Mouse (Mus musculus) kidney, embryonic 14.5 days (tissue): ENCODE results near the gene Ell3. TPM values are rescaled to one million over a fixed set of nuclear protein-coding genes. Genes with fewer than 3 reads are reported as not detected.

Experiments used
- microRNA-seq: library from miRNA; unstranded; fragments of <30 nt; microRNA quantifications from one replicate; pipeline ENCODE4, GENCODE M21; 2016
- polyA plus RNA-seq: library from polyadenylated mRNA; unstranded; fragments of >200 nt; fragmentation: Nextera tagmentation; extraction: Ambion mirVana; gene quantifications from 2 replicates; pipeline ENCODE4 v1.2.1, GENCODE M21; 2014

Gene Ell3
- polyA plus RNA-seq, 1 experiment from 2014 or later: 12.2 TPM

Small RNA genes lying within 50 kb of the gene (microRNA-seq; reads per million reads assigned to microRNA genes)
- not detected for gene Gm22953

Other genes starting within 250 kb of the Ell3 start
- 55.0 and 91.9 TPM in 2 replicates for gene Trp53bp1, start 172.9 kb downstream of the Ell3 start, polyA plus RNA-seq
- gene Map1a, start 154.7 kb downstream of the Ell3 start, polyA plus RNA-seq: 5.8 and 7.0 TPM in 2 replicates
- 10.1 and 13.3 TPM in 2 replicates for gene Ppip5k1, start 88.9 kb downstream of the Ell3 start, polyA plus RNA-seq
- gene Ckmt1, start 86.6 kb downstream of the Ell3 start, polyA plus RNA-seq: 3.3 and 7.9 TPM in 2 replicates
- gene Strc, start 57.1 kb downstream of the Ell3 start, polyA plus RNA-seq: not detected in 2 replicates
- 542 and 571 TPM in 2 replicates for gene Pdia3, start 30.5 kb downstream of the Ell3 start, polyA plus RNA-seq
- gene Catsper2, start 30.5 kb downstream of the Ell3 start, polyA plus RNA-seq: 2.2 and 2.8 TPM in 2 replicates
- gene Serf2, start 4.9 kb upstream of the Ell3 start, polyA plus RNA-seq: 522 and 664 TPM in 2 replicates
- 116 and 147 TPM in 2 replicates for gene Hypk, start 9.0 kb upstream of the Ell3 start, polyA plus RNA-seq
- 0.20 and 0.24 TPM in 2 replicates for gene Serinc4, start 12.5 kb upstream of the Ell3 start, polyA plus RNA-seq
- gene Mfap1b, start 29.8 kb upstream of the Ell3 start, polyA plus RNA-seq: 47.8 and 53.2 TPM in 2 replicates
- 21.5 and 28.0 TPM in 2 replicates for gene Mfap1a, start 62.4 kb upstream of the Ell3 start, polyA plus RNA-seq
- 11.0 and 11.9 TPM in 2 replicates for gene Wdr76, start 62.4 kb upstream of the Ell3 start, polyA plus RNA-seq